Mouse (Mus musculus) CD4-positive, CD25-positive, alpha-beta regulatory T cell, adult 2 months (primary cell): ENCODE results near the gene Pisd.
"Not testable (repeated sequence)": the region's sequence is repeated elsewhere in the genome, so short reads cannot be mapped to it uniquely, and the experiment has no call there.

ENCODE experiments used
- DNase-seq: peaks from one replicate; pipeline ENCODE4 v3.0.0-alpha.2; 2012; ENCODE audit warnings: low read depth, low spot score

The Pisd gene

DNA sequence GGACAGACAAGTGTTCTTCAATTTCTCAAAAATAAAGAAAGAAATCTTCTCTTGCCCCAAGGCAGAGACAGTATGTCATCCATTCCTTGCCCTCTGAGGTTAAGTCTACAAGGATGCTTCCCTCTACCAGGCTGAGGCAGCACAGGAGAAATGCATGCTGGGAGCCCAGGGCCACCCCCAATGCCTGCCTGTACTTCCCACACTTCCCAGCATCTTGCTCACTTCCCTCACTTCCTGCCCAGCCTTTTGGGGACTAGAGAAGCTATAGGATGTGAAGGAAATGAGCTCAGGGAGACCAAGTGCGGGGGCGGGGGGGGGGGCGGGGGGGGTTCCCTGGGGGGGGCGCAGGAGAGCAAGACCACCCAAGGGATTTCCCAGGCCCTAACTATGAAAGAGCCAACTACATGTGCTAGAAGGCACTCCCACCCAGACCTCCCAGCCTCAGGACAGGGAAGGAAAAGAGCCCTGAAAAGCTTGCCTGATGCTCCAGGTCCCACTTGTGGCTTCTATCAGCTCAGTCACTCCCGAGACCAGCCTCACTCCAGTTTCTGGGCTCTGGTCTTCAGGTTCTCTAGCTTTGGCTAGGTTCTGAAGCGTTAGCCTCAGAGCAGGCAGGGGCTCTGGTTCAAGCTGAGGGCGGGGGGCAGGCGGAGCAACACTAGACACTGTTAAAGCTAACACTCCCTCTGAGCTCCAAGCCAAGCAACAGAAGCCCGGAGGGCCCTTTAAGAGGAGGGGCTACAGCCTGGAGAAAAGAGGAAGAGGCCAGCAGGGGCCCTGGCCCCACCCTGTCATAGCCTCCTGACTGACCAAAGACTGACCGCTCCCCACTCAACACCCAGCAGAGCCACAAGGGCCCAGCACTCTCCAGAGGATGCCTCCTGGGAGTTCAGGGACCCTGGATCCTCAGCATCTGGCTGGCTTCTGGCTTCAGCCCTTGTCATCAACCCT is 39.5 kb downstream of the Pisd start:
- DNase-seq = no peak

DNA sequence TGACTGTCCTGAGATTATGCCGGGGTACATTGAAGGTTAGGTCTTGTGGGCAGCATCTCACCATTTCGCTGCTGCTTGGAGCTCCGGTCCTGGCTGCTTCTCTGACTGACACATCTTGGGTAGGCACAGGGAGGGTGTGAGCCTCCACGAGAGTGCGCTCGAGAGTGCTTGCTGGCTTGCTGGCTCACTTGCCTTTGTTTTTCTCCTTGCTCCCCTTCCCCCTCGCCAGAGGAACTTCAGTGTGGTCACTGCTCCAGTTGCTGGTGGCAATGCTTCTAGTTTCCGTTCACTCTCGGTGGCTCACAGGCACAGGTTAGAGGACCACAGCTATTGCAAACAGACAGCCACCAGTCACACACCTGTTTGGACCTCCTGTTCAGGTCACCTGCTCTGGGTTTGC is 43.3 kb downstream of the Pisd start:
- peak; percentile 14 for DNase-seq

DNA sequence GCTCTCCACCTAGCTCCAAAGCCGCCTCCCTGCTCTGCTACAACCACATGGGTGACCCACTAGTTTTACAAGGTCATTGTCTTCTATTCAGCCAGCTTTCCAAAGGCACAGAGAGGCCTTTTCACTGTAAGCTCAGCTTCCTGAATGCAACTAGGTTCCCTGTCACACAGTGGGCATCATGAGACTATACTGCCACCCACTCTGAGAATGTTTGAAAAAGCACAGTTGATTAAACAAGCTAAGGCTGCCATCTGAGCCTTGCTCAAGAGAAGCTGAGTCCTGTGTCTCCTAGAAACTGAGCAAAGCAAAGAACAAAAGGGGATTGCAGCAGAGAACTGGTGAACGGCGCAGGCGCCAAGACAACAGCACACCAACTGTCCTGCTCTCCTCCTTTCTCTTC is 44.1 kb downstream of the Pisd start:
- DNase-seq = not testable (repeated sequence)

DNA sequence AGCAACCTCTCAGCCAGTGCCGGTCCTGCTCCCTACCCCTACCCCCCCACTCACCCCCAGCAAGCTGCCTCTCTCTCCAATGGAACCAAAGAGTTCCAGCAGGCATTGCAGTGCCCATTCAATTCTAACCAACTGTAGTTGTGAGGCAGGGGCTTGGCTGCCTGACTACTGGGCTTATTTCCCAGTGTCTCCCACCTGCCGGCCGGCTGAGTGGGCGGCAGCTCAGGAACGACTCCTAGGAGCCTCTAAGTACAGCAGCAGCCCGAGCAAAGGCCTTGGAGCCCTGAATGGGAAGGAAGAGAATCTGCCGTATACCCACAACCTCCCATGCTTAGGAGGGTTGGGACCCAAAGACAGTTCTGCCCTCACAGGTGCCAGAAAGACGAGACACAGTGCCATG is 44.6 kb downstream of the Pisd start:
- not testable (repeated sequence) for DNase-seq

DNA sequence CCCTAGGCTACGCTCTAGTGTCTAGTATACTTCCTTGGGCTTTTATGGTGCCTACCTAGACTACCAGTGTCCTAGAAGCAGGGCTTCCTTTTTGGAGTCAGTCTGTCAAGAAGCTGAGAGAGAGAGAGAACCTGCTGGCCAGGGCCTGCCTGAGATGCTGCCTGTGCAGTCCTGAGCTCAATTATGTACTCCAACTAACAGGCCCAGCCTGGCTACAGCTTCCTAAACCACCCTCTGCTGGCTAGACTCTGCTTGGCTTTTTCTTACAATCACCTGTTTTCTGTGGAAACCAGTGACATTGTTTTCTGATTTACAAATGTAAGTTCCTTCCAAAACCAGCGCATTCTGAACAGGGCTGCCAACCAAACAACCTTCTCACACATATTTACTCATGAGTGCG is 45.3 kb downstream of the Pisd start:
- DNase-seq = no peak

DNA sequence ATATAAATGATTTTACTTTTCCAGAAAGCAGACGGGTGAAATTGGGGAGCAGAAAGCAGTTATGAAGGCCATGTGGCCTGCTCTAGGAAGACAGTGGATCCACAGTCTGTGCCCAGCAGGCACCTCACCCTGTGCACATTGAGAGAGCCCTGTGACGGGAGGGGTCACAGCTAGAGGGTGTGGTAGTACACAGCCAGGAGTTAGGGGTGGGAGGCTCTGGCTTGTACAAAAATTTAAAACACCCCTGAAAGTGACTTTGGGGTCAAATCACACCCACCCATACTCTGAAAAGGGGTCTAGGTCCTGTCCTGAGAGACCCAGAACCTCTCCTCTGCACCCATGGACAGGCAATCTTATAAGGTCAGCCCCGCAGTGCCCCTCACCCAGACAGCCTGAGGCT is 48.7 kb downstream of the Pisd start:
- not testable (repeated sequence) for DNase-seq

DNA sequence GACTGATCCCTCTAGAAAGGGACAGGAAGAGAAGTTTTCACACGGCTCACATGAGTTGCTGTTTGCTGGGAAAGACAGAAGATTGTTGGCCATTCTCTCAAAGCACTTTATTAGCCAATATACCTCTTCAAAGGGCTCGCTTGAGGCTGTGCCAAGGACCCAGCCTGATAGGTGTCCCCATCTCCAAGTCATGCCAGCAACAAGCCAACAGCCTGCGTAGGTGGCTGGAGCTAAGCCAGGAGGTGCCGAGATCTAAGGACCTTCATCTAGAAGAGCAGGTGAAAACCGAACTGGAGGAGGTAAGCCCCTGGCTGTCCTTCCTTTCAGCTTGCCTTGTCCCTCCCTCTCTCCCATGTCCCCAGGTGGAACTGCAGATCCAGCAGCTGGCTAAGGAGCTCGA is 49.7 kb downstream of the Pisd start:
- DNase-seq = no peak

DNA sequence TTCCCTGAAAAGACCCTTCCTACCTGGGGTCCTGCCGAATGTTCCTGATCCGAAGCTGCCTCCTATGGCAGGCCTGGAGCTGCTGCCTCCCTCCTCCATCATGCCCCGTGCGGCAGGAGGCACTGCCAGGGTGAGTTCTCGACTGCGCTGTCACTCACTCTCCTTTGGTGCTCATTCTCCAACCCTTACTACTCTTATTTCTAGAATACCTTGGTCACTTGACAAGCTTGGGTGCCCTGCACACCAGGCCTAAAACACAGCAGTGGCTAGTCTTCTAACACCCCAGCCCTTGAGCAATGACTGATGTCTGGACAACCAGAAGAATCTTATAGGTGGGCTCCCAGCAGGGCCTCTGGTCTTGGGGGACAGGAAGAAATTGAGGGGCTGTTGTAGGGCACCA is 51.6 kb downstream of the Pisd start:
- not testable (repeated sequence) for DNase-seq

DNA sequence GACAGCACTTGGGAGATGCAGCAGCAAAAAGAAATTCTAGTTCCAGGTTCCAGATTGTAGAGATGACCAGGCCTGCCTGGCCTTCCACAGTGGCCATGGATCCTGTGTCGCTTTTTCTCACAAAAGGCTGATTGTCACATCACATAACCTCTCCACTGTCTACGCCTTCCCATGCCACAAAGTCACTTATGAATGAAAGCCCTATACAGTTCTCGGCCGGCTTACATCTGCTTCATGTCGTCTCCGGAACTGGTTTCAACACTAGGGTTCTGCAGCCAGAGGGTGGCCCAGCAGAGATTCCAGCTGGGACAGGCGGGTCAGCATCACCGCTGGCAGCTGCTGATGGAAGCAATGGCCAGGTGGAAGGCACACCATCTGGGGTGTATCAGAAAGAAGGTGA is 56.6 kb downstream of the Pisd start:
- DNase-seq = no peak

DNA sequence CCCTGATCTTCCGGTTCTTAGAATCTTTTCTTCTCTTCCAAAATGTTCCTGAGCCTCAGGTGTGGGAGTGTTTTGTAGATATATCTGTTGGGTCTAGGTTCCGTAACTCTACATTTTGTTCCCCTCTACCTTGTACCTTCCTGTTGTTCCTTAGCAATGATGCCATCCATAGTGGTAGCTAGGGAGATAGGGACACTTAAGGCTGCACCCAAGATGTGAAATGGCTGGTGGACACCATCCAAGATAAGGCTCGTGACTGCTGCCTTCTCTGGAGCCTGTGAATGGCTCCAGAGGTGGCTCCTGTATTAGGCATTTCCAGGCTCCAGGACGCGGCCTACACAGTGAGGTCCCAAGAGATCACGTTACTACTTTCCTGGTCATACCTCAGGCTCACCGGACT is 57.1 kb downstream of the Pisd start:
- no peak for DNase-seq

DNA sequence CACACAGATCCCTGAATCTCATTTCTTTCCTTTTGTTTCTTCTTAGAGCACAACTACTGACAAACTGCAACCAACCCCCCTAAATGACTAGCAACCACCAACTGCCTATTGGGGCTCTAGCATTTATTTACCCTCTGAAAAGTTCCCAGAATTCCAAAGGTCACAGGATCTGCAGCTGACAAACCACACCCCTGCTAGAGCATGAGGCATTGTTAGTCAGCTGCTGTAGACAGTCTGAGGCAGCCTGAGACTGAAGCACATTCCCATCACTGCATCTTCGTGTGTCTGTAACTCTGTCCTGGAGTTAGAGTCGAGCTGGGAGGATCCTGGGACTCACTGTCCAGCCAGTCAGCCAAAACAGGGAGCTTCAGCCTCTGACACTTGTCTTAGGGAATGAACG is 60.0 kb downstream of the Pisd start:
- DNase-seq = not testable (repeated sequence)

DNA sequence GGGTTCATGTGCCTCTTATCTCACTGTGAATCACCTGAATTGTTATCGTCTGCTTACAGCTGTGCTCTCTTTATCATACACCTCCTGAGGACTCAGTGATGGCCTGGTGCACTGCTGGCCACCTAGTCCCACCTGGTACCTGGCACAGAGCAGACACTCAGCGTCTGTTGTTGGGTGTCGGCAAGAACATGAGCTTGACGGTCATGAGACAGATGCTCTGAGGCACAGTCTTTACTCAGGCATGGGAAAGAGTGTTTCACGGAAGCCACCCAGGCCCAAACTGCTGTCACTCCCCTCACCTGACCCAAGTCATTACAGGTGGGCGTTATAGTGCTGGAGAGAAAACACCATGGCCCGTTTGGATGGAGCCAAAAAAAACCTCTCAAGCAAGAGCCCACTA is 61.5 kb downstream of the Pisd start:
- no peak for DNase-seq

DNA sequence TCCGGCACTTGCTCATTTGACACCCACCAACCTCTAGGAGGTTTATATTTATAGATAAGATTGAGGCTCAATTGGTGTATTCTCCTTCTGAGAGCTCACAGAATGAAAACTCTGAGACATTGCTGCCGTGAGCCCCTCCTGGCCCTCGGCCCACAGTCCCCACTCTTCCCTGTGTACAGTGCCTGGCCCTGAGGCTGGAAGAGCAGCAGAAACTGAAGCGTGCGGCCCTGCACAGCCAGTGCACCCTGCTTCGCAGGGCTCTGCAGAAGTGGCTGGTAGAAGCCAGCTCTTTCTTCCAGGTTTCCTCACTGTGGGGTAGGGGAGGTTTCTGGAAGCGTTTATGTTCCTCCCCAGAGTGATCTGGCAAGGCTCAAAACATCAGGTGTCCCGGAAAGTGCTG is 62.7 kb downstream of the Pisd start:
- DNase-seq = not testable (repeated sequence)

DNA sequence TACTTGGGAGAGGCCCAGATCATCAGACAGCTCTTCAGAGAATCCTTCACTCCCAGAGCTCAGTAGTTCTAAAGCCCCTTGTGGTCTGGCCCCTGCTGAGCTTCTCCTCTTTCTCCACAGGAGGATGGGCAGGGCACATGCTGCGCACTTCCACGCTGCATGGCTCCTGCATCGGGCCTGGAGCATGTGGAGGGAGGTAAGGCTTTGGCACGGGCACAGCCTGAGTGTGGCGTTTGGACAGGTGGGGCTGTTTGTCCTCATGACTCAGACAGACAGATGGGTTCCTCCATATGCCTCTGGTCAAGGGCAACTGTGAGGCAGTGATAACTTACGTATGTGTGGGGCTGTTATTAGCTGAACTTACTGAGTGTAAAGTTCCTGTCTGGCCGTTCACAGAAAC is 63.2 kb downstream of the Pisd start:
- DNase-seq = no peak

DNA sequence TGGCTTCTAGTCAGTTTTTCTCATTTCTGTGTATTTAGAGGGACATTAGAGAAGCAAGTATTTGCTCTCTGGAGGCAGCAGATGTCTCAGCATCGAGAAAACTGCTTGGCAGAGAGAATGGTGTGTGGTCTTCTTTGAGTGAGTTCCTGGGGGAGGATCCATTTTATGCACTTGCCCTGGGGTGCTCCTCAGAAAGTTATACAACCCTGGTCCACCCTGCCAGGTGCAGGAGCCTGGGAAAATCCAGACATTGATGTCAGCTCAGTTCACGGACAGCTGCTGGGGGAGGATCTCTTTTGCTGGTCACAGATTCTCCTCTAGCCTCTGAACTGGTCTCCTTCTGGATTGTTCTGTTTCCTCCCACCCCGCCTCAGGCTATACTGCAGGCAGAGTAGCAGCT is 64.1 kb downstream of the Pisd start:
- no peak for DNase-seq

DNA sequence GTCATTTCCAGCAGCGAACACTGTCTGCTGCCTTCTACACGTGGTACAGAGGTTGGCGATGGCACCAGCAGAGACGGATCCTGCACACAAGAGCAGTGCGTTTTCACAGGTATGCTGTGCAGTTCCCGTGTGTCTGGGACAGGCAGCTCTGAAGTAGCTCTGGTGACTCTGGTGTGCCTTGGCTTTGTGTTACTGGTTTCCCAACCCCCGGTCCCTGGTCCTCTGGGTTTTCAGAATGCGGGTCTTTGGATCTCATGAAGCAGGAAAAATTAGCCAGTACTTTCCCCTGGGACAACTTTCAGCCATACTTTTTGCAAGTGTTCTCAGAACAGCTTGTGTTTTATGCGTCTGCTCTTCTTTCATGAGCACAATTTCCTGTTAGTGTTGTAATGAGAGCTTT is 65.0 kb downstream of the Pisd start:
- DNase-seq = no peak

DNA sequence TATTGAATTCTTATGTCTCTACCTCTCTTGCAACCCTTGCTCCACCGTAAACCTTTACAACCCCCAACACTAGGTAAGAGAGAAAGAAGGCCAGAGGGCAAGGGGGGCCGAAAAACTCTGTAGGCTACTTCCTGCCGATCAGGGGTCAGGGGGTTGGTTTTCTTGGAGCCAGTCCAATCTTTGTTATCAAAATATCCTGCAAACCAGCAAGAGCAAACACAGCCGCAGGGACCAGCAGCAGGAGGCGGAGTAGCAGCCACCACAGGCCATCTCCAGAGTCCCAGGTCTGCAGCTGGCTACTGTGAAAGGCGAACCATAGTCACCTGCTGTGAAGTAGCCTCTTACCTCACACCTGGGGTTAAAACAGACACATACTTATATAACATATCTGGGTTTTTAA is 66.5 kb downstream of the Pisd start:
- no peak for DNase-seq

DNA sequence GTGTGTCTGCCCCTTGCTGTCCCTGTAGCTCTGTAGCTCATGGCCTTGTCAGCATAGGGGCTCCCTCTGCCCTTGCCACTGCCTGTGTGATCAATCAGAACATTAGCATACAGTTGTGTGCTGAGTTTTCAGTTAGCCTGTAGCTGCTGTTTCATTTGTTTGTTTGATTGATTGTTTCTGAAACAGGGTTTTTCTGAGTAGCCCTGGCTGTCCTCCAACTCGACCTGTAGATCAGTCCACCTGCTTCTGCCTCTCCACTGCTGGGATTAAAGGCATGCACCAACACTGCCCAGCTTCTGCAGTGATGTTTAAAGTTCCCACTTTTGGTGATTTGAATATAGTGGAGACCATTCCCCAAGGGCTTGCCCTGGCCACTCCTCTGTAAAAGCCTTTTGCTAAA is 67.7 kb downstream of the Pisd start:
- no peak for DNase-seq

DNA sequence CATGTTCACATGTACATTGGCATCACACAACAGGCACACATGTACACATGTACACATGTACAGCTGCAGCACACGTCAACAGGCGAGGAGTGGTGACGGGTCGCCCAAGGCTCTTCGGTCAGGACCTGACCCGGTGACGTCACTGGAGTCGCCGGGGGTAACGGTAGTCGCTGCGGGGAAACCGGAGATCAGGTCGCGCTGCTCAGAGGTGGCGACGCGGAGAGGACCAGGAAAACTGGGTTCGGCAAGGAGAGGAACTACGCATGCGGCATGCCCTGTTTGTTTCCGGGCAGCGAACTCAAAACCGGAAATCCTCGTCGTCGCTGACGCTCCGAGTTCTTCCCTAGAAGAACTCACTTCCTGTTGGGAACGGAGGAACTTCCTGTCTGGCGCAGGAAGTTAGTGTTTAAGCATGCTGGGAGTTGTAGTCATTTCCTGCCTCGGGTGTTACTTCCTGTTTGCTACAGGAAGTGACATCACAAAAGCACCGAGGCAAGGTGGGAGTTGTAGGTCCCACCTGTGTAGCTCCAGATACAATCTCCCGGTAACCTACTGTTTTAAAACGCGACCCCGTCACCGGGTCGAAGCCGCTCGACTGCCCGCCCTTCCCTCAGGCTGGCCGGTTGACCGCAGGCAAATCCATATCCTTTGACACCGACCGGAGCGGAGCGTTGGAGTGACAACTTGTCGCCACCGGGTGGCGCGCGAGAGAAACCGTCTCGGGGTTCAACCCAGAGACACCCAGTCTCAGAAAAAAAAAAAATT is 71.6 kb downstream of the Pisd start:
- DNase-seq = peak; percentile 96

DNA sequence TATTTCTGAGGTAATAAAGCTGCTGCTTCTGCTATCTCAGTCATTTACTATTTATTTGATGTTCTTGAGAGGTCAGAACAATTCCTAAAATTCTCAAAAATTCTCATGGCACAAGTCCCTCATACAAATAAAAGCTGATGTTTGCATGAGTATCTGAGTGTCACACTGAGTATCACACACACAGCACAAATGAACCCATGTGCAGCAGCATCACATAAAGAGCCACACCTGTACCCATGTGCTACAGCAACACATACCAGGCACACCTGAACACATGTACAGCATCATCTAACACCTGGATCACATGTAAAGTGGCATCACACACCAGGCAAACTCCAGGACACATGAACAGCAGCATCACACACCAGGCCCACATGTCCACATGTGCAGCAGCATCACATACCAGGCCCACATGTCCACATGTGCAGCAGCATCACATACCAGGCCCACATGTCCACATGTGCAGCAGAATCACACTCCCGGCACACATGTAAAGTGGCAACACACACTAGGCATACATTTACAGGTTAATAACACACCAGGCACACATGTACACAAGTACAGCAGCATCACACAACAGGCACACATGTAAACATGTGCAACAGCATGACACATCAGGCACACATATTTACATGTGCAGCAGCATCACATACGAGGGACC is 72.3 kb downstream of the Pisd start:
- no peak for DNase-seq

DNA sequence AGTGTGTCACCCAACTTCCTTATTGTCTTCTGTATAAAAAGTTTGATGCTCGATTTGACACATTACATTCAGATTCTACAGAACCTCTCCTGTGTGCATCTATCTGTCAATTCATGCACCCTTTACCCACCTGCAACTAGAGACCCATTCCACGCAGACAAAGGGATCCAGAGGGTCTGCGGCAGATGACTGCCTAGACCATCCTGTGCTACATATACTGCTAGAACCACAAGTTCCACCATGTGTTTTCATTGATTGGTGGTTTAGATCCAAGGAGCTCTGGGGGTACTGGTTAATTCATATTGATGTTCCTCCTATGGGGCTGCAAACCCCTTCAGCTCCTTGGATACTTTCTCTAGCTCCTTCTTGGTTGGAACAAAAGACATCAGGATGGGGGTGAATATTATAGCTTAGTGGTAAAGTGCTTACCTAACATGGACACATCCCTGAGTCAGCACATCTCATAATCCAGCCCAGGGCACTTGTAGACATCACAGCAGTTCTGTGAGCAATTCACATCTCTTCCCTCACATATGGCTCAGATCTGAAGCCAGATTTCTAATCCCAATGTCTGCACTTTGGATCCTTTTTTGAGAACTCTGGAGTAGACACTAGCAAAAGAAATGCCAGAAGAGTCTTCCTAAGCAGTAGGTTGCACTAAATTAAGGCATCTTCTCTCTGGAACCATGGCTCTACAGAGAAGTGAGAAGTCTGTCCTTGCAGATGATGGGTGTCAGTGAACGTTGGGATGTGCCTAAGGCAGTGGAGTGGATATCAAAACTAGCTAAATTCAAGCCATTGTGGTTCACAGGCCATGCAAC is 73.0 kb downstream of the Pisd start:
- peak; percentile 42 for DNase-seq
